Mouse (Mus musculus) embryo, embryonic 9.5 days (tissue): ENCODE data around the gene Mesp2.
"Not testable (repeated sequence)": the region's sequence is repeated elsewhere in the genome, so short reads cannot be mapped to it uniquely, and the experiment has no call there.

Experiments used
- DNase-seq: peaks from one replicate; pipeline ENCODE4 v3.0.0-alpha.2; 2017; ENCODE audit errors: extremely low spot score

Gene Mesp2

DNA sequence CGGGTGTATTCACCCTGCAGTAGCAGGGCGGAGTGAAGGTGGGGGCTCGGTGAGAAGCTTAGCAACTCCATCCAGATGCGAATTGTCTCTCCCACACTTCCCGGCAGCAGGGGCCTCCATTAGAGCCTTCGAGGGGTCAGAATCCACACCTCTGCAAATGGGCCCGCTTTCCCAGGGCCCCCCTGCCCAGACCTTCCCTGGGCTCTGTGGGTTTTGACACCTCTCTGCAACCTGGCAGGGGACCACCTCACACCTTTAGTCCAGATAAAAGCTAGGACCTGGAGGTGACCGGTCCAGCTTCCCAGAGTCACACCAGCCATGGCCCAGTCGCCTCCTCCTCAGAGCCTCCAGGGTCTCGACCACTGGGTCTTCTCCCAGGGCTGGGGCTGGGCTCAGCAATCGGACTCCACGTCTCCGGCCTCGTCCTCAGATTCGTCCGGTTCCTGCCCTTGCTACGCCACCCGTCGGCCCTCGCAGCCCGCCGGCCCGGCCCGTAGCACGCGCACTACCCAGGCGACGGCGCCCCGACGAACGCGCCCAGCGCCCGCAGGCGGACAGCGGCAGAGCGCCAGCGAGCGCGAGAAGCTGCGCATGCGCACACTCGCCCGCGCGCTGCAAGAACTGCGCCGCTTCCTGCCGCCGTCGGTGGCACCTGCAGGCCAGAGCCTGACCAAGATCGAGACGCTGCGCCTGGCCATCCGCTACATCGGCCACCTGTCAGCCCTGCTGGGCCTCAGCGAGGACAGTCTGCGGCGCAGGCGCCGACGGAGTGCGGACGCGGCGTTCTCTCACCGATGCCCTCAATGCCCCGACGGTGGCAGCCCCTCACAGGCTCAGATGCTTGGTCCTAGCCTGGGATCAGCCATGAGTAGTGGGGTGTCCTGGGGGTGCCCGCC is at the start of gene Mesp2:
Gene Mesp2 (plus strand): TSS at position 117 of the 896 bp plus-strand sequence.
- DNase-seq, result peak; percentile 72

GRCm38 (mm10) chr7:79761124-79761876 is 49.2 kb upstream of the Mesp2 start:
- no peak for DNase-seq

DNA sequence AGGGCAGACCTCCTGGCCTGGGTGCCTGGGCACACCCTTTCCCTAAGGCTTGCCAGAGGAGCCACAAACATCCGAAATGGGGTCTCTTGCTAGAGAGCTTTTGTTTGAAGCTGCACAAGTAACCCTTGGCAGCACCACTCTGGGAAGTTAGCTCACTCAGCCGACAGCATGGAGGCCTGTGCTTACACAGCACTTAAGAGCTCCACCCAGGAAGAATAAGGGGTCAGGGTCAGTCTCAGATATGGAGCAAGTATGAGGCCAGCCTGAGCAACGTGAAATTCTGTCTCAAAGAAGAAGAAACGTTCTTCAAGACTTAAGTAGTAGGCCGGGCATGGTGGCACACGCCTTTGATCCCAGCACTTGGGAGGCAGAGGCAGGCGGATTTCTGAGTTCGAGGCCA is 48.4 kb upstream of the Mesp2 start:
- DNase-seq, result no peak

DNA sequence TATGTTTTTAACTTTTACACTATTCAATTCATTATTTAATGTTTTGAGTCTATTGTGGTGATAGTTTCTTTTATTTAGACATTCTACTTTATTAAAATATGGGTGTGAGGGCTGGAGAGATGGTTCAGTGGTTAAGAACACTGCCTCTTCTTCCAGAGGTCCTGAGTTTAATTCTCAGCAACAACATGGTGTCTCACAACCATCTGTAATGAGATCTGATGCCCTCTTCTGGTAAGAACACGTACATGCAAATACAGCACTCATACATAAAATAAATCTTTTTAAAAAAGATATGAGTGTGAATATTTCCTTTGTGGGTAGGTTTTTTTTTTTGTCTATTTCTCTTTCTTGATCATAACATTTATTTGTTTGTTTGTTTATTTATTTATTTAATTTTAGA is 44.5 kb upstream of the Mesp2 start:
- DNase-seq, result no peak

DNA sequence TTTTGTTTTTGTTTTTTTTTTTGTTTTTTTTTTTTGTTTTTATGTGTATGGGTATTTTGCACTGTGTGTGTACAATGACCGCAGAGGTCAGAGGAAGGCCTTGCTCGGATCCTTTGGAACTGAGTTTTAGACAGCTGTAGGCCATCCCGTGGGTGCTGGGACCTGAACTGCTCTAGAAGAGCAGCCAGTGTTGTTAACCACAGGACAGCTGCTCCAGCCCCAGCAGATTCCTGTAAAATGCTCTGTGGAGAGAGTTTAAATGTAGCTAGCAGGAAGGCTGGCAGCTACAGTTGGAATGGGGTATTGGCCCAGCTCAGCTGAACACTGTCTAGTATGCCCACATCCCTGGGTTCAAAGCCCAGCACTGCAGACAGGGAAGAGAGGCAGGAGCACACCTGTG is 40.9 kb upstream of the Mesp2 start:
- DNase-seq, result no peak

DNA sequence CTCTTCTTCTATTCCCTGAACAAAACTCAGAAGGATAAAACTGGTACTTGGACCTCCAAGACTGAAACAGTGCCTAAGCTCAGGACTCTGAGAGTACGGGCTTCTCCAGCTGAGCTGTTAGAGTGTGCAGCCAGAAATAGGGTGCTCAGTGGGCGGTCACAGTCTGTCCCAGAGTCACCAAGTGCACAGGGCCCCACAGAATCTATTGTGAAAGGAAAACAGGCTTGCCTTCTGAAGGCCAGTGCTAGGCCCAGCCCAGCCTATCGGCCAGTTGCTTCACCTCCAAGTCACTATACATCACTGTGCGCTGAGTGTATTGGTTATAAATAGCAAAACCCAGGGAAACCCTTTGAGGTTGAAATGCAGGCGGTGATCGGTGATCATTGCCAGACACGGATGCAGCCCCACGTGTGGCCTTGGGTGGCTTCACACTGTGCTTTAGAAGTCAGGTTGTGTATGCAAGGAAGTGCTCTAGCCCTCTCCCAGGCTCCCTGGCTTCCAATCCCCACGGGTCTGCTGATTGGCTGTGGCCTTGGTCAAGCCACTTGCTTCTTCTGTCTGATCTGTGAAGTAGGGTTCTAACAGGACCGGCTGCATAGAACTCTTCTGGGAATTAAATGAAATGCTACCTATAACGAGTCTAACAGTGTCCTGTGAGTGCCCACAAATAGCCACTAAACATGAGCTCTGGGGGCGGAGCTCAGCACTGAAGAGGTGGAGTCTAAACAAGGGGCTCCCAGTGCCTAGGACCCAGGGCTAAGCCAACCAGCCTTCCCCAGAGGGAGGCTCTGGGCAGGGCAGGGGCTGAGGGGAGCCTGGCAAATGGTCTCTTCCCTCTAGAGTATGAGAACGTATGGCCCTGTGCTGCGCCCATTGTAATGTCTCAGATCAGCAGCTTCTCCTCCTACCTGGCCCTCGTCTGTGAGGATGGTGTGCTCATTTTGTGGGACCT is 38.7 kb upstream of the Mesp2 start:
- no peak for DNase-seq

DNA sequence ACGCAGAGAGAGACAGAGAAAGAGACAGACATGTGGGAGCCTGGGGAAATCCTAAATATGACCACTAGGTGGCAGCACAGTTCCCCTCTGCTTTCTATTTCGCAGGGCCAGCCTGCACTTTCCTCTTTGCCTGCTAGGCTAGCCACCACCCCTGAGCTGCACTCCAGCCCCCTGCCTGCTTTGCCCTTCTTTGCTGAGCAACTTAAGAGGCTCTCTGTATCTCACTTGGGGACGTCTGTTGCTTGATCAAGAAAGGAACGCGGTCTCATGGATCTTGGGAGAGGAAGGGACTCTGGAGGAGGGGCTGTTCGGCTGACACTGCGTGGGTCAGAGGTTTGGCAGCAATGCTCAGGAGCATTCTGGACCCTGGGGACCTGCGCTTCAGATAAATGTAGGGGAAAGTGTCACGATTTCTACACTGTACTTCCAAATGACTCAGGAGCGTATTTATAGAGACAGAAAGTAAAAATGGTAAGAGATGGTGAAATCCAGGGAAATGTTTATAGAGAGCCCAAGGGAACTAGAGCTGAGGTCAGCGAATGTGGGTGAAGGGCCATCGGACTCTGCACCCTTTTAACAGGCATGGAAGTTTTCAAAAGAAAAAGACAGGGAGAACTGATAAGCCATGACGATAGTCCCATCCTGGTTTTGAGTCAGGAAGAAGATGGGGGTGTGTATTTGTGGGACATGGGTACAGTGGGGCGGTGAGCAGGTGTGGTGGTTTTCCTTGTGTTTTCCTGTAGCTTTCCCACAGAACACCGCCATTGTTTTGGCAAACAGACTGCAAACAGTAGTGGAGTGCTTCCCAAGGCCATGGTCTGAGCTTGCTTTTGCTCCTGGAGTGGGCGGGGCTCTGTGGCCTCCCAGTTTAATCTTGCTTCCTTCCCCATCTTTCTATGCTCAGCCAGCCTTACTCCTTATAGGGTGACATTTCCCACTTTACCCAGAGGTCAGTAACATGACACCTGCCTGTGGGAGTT is 29.6 kb upstream of the Mesp2 start:
- DNase-seq, result peak; percentile 79

DNA sequence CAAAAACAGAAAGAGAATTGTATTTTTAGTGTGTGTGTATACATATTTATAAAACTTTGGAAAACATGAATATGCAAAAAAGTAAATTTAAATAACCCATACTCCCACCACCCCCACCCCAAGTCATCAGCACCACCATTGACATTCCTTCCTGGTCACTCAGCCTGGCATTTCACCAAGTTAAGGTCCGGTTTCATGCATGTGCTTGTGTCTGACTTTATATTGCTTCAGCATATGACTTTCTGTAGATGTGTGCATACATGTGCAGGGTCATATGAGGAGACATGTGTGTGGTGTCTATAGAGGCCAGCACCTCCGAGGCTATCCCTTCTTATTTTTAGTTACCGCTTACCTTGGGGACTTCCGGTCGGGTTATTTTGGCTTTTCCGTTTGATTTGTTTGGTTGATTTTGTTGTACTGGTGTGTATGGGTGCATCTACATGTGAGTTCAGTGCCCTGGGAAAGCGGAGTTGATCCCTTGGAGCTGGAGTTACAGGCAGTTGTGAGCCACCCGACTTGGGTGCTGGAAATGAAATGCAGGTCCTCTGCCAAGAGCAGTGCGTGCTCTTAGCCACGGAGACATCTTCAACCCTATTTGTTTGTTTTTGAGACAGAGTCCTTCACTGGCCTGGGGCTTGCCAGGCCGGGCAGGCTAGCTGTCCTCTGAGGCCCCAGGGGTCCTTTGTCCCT is 28.6 kb upstream of the Mesp2 start:
- DNase-seq, result no peak

GRCm38 (mm10) chr7:79782516-79782855 is 28.0 kb upstream of the Mesp2 start:
- DNase-seq, result no peak

- peak; percentile 51 for DNase-seq
These were observed 24.2 kb upstream of the Mesp2 start for GRCm38 (mm10) chr7:79786295-79786694.

DNA sequence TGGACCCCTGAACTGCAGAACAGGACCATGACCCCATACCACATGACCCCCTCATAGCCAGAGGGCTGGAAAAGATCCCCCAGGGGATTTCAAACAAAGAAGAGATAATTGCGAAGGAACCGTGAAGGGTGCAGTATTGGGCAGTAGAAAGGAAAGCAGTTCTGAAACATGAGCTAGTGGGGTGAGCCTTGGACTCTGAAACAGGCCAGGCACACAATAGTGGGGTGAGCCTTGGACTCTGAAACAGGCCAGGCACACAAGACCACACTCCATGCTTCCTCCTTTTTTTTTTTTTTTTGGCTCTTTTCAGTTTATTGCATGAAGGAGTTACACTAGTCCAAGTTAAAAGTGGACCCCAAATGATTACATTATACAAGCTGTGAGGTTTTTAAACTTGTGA is 20.7 kb upstream of the Mesp2 start:
- not testable (repeated sequence) for DNase-seq

- DNase-seq, result peak; percentile 55
These were observed 17.7 kb upstream of the Mesp2 start for GRCm38 (mm10) chr7:79792635-79793421.

DNA sequence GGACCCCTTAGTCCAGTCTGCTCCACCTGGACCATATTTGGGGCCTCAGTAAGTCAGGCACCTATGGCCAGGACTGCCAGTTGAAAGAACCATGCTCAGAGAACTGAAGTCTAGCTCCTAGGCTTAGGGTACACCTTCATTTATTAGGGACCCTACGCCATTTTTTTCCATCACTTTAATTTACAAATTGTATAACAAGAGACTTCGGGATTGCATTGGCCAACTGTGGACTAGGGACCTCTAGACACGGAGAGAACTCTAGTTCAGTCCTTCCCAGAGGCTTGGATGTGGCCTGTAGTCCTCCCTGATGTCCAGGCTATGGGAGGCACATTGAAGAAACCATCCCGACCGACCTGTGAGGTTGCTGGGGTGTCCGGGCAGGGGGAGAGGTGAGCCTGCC is 16.8 kb upstream of the Mesp2 start, which contains the start of gene Mesp1:
Gene Mesp1 (minus strand): TSS at position 101 of the 400 bp plus-strand sequence.
- DNase-seq, result no peak

DNA sequence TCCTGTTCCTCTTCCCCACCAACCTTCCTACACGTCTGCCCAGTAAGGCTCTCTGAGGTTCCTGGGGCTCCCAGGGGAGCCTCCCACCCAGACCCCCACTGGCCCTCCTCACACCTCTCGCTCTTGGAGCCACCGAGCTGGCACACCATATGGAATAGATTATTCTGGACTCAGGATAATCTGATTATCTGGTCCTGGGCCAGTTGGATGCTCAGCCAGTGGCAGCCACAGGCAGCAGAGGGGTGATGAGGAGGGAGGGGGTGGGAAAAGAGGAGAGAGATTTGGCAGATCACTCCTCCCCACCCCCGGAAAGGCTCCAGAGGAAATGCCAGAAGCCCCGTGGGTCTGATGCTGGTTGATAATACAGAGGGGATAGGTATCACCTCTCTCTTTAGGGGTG is 11.9 kb upstream of the Mesp2 start:
- DNase-seq, result no peak

- peak; percentile 82 for DNase-seq
These were observed 11.5 kb upstream of the Mesp2 start for GRCm38 (mm10) chr7:79799048-79799447.

DNA sequence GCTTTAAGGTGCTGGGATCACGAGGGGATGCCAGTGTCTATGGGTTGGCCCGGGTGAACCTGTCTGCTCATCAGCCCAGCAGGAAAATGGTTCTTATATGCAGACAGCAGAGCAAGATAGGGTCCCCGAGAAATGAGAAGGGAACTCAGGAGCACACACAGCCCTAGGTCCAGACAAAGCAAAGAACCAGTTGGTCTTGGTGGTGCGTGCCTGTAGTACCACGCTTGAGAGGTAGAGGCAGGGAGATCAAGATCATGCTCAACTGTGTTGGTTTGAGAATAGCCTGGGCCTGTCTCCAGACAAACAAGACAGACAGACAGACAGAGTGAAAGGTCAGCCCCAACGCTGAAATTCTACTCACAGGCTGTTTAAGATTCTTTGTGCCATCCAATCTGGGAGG is 11.0 kb upstream of the Mesp2 start:
- no peak for DNase-seq

DNA sequence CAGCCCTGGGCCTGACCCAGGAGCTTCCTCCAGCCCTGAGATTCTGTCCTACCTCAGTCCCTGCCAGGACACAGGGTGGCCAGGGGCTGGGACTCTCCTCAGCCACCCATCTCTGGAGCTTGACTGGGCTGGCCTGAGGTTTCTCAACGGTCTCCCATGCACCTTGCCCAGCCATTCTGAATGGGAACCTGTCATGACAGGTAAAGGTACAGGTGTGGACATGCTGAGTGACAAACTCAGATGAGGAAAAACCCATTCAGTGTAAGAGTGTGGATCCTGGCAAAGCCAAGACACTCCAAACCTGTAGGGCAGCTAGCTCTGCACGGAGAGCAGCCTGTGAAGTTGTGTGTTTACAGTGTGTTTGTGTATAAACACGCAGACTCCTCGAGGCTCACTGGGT is 10.2 kb upstream of the Mesp2 start:
- DNase-seq, result no peak

DNA sequence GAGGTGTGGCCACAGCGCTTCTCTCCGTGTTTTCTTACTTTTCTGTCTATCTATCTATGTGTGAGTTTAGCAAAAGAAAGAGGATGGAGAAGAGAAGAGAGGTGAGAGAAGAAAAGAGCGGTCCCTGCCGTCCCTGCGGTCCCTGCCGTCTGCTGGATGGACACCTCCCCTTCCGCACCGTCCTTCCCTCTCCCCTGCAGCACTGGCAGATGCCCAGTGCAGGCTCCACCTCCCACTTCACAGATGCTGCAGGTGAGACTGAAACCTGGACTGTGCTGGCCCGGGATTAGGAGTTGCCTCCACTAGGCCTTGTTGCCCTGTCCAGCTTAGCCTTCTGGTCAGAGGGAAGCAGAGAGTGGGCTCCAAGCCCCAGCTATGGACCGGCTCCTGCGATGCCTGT is 9.1 kb upstream of the Mesp2 start:
- no peak for DNase-seq

DNA sequence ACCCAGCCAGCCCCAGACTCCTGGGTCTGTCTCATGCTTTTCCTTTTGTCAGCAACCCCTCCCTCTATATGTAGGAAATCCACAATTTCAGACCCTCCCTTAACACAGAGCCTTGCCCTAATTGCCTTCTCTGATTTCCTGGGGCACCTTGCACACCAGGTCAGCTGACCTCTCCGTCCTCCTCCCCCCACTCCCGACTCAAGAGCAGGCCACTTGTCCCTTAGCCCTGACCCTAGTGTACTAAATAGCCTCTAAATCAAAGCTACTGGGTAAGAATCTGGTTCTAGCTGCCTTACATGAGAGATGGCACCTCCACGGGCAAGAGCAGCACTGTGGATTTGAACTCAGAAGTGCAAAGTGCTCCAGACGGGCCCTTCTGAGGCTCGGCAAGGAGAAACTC is 8.5 kb upstream of the Mesp2 start:
- DNase-seq, result no peak
